9 mouse cellular contexts compared by ENCODE assay signal in the genomic region with DNA sequence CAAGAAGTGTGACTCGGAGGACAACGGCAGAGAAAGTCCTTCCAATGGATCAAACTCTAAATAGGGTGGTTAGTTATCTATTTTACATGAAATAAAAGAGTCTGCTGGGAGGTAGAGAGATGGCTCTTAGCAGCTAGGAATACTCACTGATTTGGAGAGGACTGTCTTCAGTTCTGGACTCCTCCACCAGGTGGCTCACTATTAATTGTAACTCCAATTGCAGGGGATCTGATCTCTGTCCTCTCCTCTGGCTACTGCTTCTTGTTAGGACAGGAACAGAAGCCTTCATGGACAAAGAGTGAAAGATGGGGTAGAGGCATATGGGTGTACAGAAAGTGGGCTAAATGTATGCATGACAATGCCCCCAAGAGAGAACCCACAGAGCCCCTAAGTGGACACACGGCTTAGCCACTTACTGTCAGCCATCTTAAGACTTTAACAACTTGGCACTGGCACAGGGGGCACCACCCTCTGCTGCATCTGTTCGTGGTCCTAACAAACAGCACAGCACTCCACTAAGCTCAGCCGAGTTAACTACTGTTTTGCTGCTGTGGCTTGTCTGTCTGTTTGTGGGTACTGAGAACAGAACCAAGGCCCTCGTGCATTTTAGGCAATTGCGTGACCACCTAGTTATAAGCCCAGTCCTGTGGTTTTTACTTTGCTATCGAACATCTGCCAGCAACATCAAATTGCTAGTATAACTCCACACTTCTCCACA. TPM values are rescaled to one million over a fixed set of nuclear protein-coding genes. Genes with fewer than 3 reads are reported as not detected.
DNase-seq lines count a peak whose midpoint lies in the region; ATAC-seq and TF ChIP-seq lines count a peak whose summit lies in the region.
"Had no signal": no experiment of that assay in that cellular context is flagged by ENCODE, and none has a peak within 500 bp of the region (broad histone marks: within the 10 kb centered on the region; RNA-seq: fewer than 3 reads in every experiment).

No protein-coding gene starts in this region.

- TF ChIP-seq CTCF in intestine, postnatal 0 days (IDR thresholded peaks at IDR 0.05; ENCODE audit: low read depth) = peak; percentile 78

- H3K4me1 ChIP-seq in forebrain, embryonic 11.5 days (replicated peaks; ENCODE audit: control insufficient read depth, insufficient read depth, low read length) = no peaks in the 10 kb centered on the region
- H3K4me1 ChIP-seq in forebrain, embryonic 10.5 days = no peaks in the 10 kb centered on the region
- H3K4me1 ChIP-seq in intestine, postnatal 0 days (replicated peaks; ENCODE audit: control insufficient read depth, insufficient read depth, low read length) = no peaks in the 10 kb centered on the region
- no peaks in the 10 kb centered on the region for H3K4me1 ChIP-seq in liver, embryonic 12.5 days
- H3K4me1 ChIP-seq: heart, embryonic 15.5 days had no signal

- H3K36me3 ChIP-seq in forebrain, embryonic 11.5 days (ENCODE audit: control insufficient read depth, insufficient read depth, low read length) = no peaks in the 10 kb centered on the region
- H3K36me3 ChIP-seq in forebrain, embryonic 10.5 days (replicated peaks) = no peaks in the 10 kb centered on the region
- no peaks in the 10 kb centered on the region for H3K36me3 ChIP-seq in intestine, postnatal 0 days (ENCODE audit: control insufficient read depth, insufficient read depth)
- no peaks in the 10 kb centered on the region for H3K36me3 ChIP-seq in liver, embryonic 12.5 days
- H3K36me3 ChIP-seq: heart, embryonic 15.5 days had no signal

- no peak overlapping the region for H3K4me2 ChIP-seq in forebrain, embryonic 11.5 days (ENCODE audit: low read depth, low read length, severe bottlenecking)
- H3K4me2 ChIP-seq in intestine, postnatal 0 days (replicated peaks; ENCODE audit: low read depth) = no peak overlapping the region
- H3K4me2 ChIP-seq in liver, embryonic 12.5 days = no peak overlapping the region
- H3K4me2 ChIP-seq: heart, embryonic 15.5 days had no signal

- ATAC-seq in forebrain, embryonic 11.5 days (replicated peaks; ENCODE audit: low FRiP score) = peak; percentile 42; the same call in 1 of the 2 replicates
- no peak for ATAC-seq in intestine, postnatal 0 days
- 0 out of 2 replicates have a peak, but pooled peaks have one; percentile 15 for ATAC-seq in liver, embryonic 12.5 days

- DNase-seq in forebrain, embryonic 11.5 days (ENCODE audit: low spot score) = no peak
- DNase-seq in forebrain, embryonic 10.5 days (ENCODE audit: extremely low spot score, low spot score) = no peak
- peak; percentile 74 for DNase-seq in urinary bladder, postnatal 14 days (ENCODE audit: low spot score)
- DNase-seq in urinary bladder, postnatal 10 days (ENCODE audit: low spot score) = no peak
- DNase-seq in embryo, embryonic 10 days (ENCODE audit: low spot score) = peak; percentile 43
- peak; percentile 67 for DNase-seq in right cerebral cortex, postnatal 14 days

- H3K27ac ChIP-seq in forebrain, embryonic 11.5 days (ENCODE audit: low read depth, low read length) = no peak overlapping the region
- H3K27ac ChIP-seq in forebrain, embryonic 10.5 days = no peak overlapping the region
- no peak overlapping the region for H3K27ac ChIP-seq in intestine, postnatal 0 days (ENCODE audit: low read depth, low read length)
- no peak overlapping the region for H3K27ac ChIP-seq in liver, embryonic 12.5 days
- H3K27ac ChIP-seq: heart, embryonic 15.5 days had no signal

- 85% methylated on average over 8 of the region's 8 CpGs for WGBS in forebrain, embryonic 11.5 days
- 84% methylated on average over 8 of the region's 8 CpGs for WGBS in forebrain, embryonic 10.5 days
- 79% methylated on average over 8 of the region's 8 CpGs for WGBS in intestine, postnatal 0 days
- WGBS in liver, embryonic 12.5 days (ENCODE audit: insufficient replicate concordance) = 62% methylated on average over 8 of the region's 8 CpGs

- no peaks in the 10 kb centered on the region for H3K27me3 ChIP-seq in forebrain, embryonic 11.5 days (ENCODE audit: control insufficient read depth, insufficient read depth, low read length)
- no peaks in the 10 kb centered on the region for H3K27me3 ChIP-seq in forebrain, embryonic 10.5 days (ENCODE audit: poor library complexity, severe bottlenecking)
- H3K27me3 ChIP-seq in intestine, postnatal 0 days (replicated peaks; ENCODE audit: control insufficient read depth, insufficient read depth, low read length) = no peaks in the 10 kb centered on the region
- H3K27me3 ChIP-seq in liver, embryonic 12.5 days (replicated peaks) = 0 out of 2 replicates have a peak, but pooled peaks cover 2% of the 10 kb centered on the region
- H3K27me3 ChIP-seq: heart, embryonic 15.5 days had no signal

- H3K9me3 ChIP-seq in forebrain, embryonic 11.5 days (ENCODE audit: control insufficient read depth, low read length) = no peaks in the 10 kb centered on the region; the same call in 1 of the 2 replicates
- H3K9me3 ChIP-seq in forebrain, embryonic 10.5 days = no peaks in the 10 kb centered on the region
- H3K9me3 ChIP-seq in intestine, postnatal 0 days (ENCODE audit: control insufficient read depth) = no peaks in the 10 kb centered on the region
- no peaks in the 10 kb centered on the region for H3K9me3 ChIP-seq in liver, embryonic 12.5 days (replicated peaks)
- H3K9me3 ChIP-seq: heart, embryonic 15.5 days had no signal

- H3K4me3 ChIP-seq in forebrain, embryonic 11.5 days (ENCODE audit: low read depth, low read length) = no peak overlapping the region
- H3K4me3 ChIP-seq in forebrain, embryonic 10.5 days = no peak overlapping the region
- no peak overlapping the region for H3K4me3 ChIP-seq in intestine, postnatal 0 days (ENCODE audit: low read depth, low read length)
- no peak overlapping the region for H3K4me3 ChIP-seq in liver, embryonic 12.5 days
- H3K4me3 ChIP-seq: heart, embryonic 15.5 days had no signal

- H3K9ac ChIP-seq in forebrain, embryonic 11.5 days (ENCODE audit: low read length) = no peak overlapping the region
- H3K9ac ChIP-seq in intestine, postnatal 0 days (ENCODE audit: low read depth, low read length) = no peak overlapping the region
- H3K9ac ChIP-seq in liver, embryonic 12.5 days = no peak overlapping the region
- H3K9ac ChIP-seq: heart, embryonic 15.5 days had no signal

RNA-seq across cellular contexts. Expression of a gene that starts 3.6 kb away (rescaled TPM):
- polyA plus RNA-seq in forebrain, embryonic 11.5 days (2014; fragmentation: Nextera tagmentation; extraction: Ambion mirVana) = not detected in 2 replicates
- not detected in 2 replicates for polyA plus RNA-seq in forebrain, embryonic 10.5 days (2016; fragmentation: Nextera tagmentation; extraction: Ambion mirVana)
- polyA plus RNA-seq in intestine, postnatal 0 days (2015; fragmentation: Nextera tagmentation; extraction: Ambion mirVana) = 0.17 TPM in 1 of 2 replicates, not detected in the other
- not detected in 2 replicates for polyA plus RNA-seq in liver, embryonic 12.5 days (2016; fragmentation: Nextera tagmentation; extraction: Ambion mirVana)

RNA-seq across cellular contexts. Expression of a gene that starts 29.4 kb away (rescaled TPM):
- polyA plus RNA-seq in forebrain, embryonic 11.5 days (2014; fragmentation: Nextera tagmentation; extraction: Ambion mirVana) = not detected in 2 replicates
- polyA plus RNA-seq in forebrain, embryonic 10.5 days (2016; fragmentation: Nextera tagmentation; extraction: Ambion mirVana) = not detected in 2 replicates
- polyA plus RNA-seq in intestine, postnatal 0 days (2015; fragmentation: Nextera tagmentation; extraction: Ambion mirVana) = 14.0 and 15.1 TPM in 2 replicates
- polyA plus RNA-seq in liver, embryonic 12.5 days (2016; fragmentation: Nextera tagmentation; extraction: Ambion mirVana) = 0.11 and 0.13 TPM in 2 replicates
- polyA plus RNA-seq: heart, embryonic 15.5 days had no signal

Comparison
In these comparisons a context has a peak if more than half of its experiments do, and no peak if none do; other contexts are left out.
1. DNase-seq: peak in urinary bladder, postnatal 14 days (single experiment), embryo, embryonic 10 days (single experiment) and right cerebral cortex, postnatal 14 days (single experiment); none in forebrain, embryonic 11.5 days (single experiment), forebrain, embryonic 10.5 days (single experiment) and urinary bladder, postnatal 10 days (single experiment).
2. RNA of a gene that starts 29.4 kb away (polyA plus RNA-seq): 14.0 to 15.1 TPM in intestine, postnatal 0 days; 0.11 to 0.13 TPM in liver, embryonic 12.5 days, not detected in forebrain, embryonic 11.5 days and not detected in forebrain, embryonic 10.5 days; every median in the first group is over 10 times any median in the second.